Mouse (Mus musculus): ENCODE results near the gene Gm10563. TPM values are rescaled to one million over a fixed set of nuclear protein-coding genes. Genes with fewer than 3 reads are reported as not detected.
"Not testable (repeated sequence)": the region's sequence is repeated elsewhere in the genome, so short reads cannot be mapped to it uniquely, and the experiment has no call there.

The Gm10563 gene
- polyA plus RNA-seq, 1 experiment from 2014 or later, result not detected

GRCm38 (mm10) chr4:155672082-155672481, 26.9 kb upstream of the Gm10563 start:
- Histone ChIP-seq H3K9me3 (ENCODE audit: control insufficient read depth, low read length) (no peaks in the 10 kb centered on the region), H3K4me3 (ENCODE audit: low read length) (no peak overlapping the region), H3K4me2 (ENCODE audit: low read depth, low read length) (no peak overlapping the region), H3K27ac (ENCODE audit: low read length) (no peak overlapping the region), H3K27me3 (ENCODE audit: control insufficient read depth, insufficient read depth, low read depth, low read length) (no peaks in the 10 kb centered on the region), H3K36me3 (ENCODE audit: control insufficient read depth, insufficient read depth, low read length) (no peaks in the 10 kb centered on the region), H3K9ac (ENCODE audit: low read length) (no peak overlapping the region), H3K4me1 (replicated peaks; ENCODE audit: control insufficient read depth, insufficient read depth, low read length) (peaks cover 9% of the 10 kb centered on the region)
- no peak for ATAC-seq (ENCODE audit: low read depth)
- WGBS, result 52% methylated on average over 2 of the region's 2 CpGs

GRCm38 (mm10) chr4:155670236-155670635, 25.0 kb upstream of the Gm10563 start:
- ATAC-seq (ENCODE audit: low read depth); H3K4me2 ChIP-seq (ENCODE audit: low read depth, low read length); H3K9me3 ChIP-seq (ENCODE audit: control insufficient read depth, low read length); H3K4me3 ChIP-seq (ENCODE audit: low read length); H3K9ac ChIP-seq (ENCODE audit: low read length); H3K4me1 ChIP-seq (replicated peaks; ENCODE audit: control insufficient read depth, insufficient read depth, low read length); H3K27me3 ChIP-seq (ENCODE audit: control insufficient read depth, insufficient read depth, low read depth, low read length); H3K36me3 ChIP-seq (ENCODE audit: control insufficient read depth, insufficient read depth, low read length); H3K27ac ChIP-seq (ENCODE audit: low read length): not testable (repeated sequence)
- 52% methylated on average over 4 of the region's 4 CpGs for WGBS

- 3% methylated on average over 8 of the region's 8 CpGs for WGBS
- Histone ChIP-seq H3K9me3 (ENCODE audit: control insufficient read depth, low read length) (no peaks in the 10 kb centered on the region), H3K4me3 (ENCODE audit: low read length) (peak overlapping the region; percentile 92), H3K27me3 (ENCODE audit: control insufficient read depth, insufficient read depth, low read depth, low read length) (no peaks in the 10 kb centered on the region), H3K9ac (ENCODE audit: low read length) (peak overlapping the region; percentile 90), H3K4me1 (replicated peaks; ENCODE audit: control insufficient read depth, insufficient read depth, low read length) (peaks cover 9% of the 10 kb centered on the region), H3K27ac (ENCODE audit: low read length) (no peak overlapping the region), H3K36me3 (ENCODE audit: control insufficient read depth, insufficient read depth, low read length) (no peaks in the 10 kb centered on the region), H3K4me2 (ENCODE audit: low read depth, low read length) (peak overlapping the region; percentile 61)
- peak; percentile 11 for ATAC-seq (ENCODE audit: low read depth)
These were observed 24.4 kb upstream of the Gm10563 start for GRCm38 (mm10) chr4:155669598-155670075.

- H3K9ac ChIP-seq (ENCODE audit: low read length), result peak within 1 kb of the TSS; percentile 90
- H3K27me3 ChIP-seq (ENCODE audit: control insufficient read depth, insufficient read depth, low read depth, low read length), result no peaks in the 10 kb centered on the region
- peak; percentile 99 for ATAC-seq (ENCODE audit: low read depth)
- H3K4me1 ChIP-seq (replicated peaks; ENCODE audit: control insufficient read depth, insufficient read depth, low read length), result peaks cover 9% of the 10 kb centered on the region
- H3K27ac ChIP-seq (ENCODE audit: low read length), result peak within 1 kb of the TSS; percentile 81
- H3K4me3 ChIP-seq (ENCODE audit: low read length), result peak within 1 kb of the TSS; percentile 92
- WGBS, result under 1% methylated on average over 66 of the region's 73 CpGs
- H3K4me2 ChIP-seq (ENCODE audit: low read depth, low read length), result peak within 1 kb of the TSS; percentile 92
- H3K9me3 ChIP-seq (ENCODE audit: control insufficient read depth, low read length), result no peaks in the 10 kb centered on the region
- H3K36me3 ChIP-seq (ENCODE audit: control insufficient read depth, insufficient read depth, low read length), result no peaks in the 10 kb centered on the region
These were observed 23.7 kb upstream of the Gm10563 start, which contains the start of gene Mib2 for GRCm38 (mm10) chr4:155668689-155669597. TSS of gene Mib2 (minus strand) at chr4:155669198.

- Histone ChIP-seq H3K4me1 (replicated peaks; ENCODE audit: control insufficient read depth, insufficient read depth, low read length) (peaks cover 9% of the 10 kb centered on the region), H3K27me3 (ENCODE audit: control insufficient read depth, insufficient read depth, low read depth, low read length) (no peaks in the 10 kb centered on the region), H3K9ac (ENCODE audit: low read length) (no peak overlapping the region), H3K9me3 (ENCODE audit: control insufficient read depth, low read length) (no peaks in the 10 kb centered on the region), H3K36me3 (ENCODE audit: control insufficient read depth, insufficient read depth, low read length) (peaks cover 2% of the 10 kb centered on the region; the same call in 1 of the 2 replicates), H3K4me2 (ENCODE audit: low read depth, low read length) (no peak overlapping the region), H3K4me3 (ENCODE audit: low read length) (no peak overlapping the region), H3K27ac (ENCODE audit: low read length) (peak overlapping the region; percentile 2; the same call in 1 of the 2 replicates)
- ATAC-seq (ENCODE audit: low read depth), result no peak
These were observed 21.7 kb upstream of the Gm10563 start for GRCm38 (mm10) chr4:155666903-155667302.

GRCm38 (mm10) chr4:155660641-155661040, 15.4 kb upstream of the Gm10563 start:
- Histone ChIP-seq H3K36me3 (ENCODE audit: control insufficient read depth, insufficient read depth, low read length) (peaks cover 5% of the 10 kb centered on the region), H3K9ac (ENCODE audit: low read length) (no peak overlapping the region), H3K4me1 (replicated peaks; ENCODE audit: control insufficient read depth, insufficient read depth, low read length) (0 out of 2 replicates have a peak, but pooled peaks cover 3% of the 10 kb centered on the region), H3K9me3 (ENCODE audit: control insufficient read depth, low read length) (no peaks in the 10 kb centered on the region), H3K4me2 (ENCODE audit: low read depth, low read length) (no peak overlapping the region), H3K27me3 (ENCODE audit: control insufficient read depth, insufficient read depth, low read depth, low read length) (no peaks in the 10 kb centered on the region), H3K27ac (ENCODE audit: low read length) (no peak overlapping the region), H3K4me3 (ENCODE audit: low read length) (no peak overlapping the region)
- 63% methylated on average over 12 of the region's 12 CpGs for WGBS
- ATAC-seq (ENCODE audit: low read depth), result 0 out of 2 replicates have a peak, but pooled peaks have one; percentile 15

- H3K27me3 ChIP-seq (ENCODE audit: control insufficient read depth, insufficient read depth, low read depth, low read length), result peaks cover 4% of the 10 kb centered on the region
- H3K9me3 ChIP-seq (ENCODE audit: control insufficient read depth, low read length), result no peaks in the 10 kb centered on the region
- no peak overlapping the region for H3K9ac ChIP-seq (ENCODE audit: low read length)
- peaks cover 17% of the 10 kb centered on the region for H3K4me1 ChIP-seq (replicated peaks; ENCODE audit: control insufficient read depth, insufficient read depth, low read length)
- no peak overlapping the region for H3K27ac ChIP-seq (ENCODE audit: low read length)
- ATAC-seq (ENCODE audit: low read depth), result no peak
- peaks cover 5% of the 10 kb centered on the region for H3K36me3 ChIP-seq (ENCODE audit: control insufficient read depth, insufficient read depth, low read length)
- no peak overlapping the region for H3K4me2 ChIP-seq (ENCODE audit: low read depth, low read length)
- 91% methylated on average over 10 of the region's 10 CpGs for WGBS
- no peak overlapping the region for H3K4me3 ChIP-seq (ENCODE audit: low read length)
These were observed 13.8 kb upstream of the Gm10563 start for GRCm38 (mm10) chr4:155658961-155659360.

GRCm38 (mm10) chr4:155656214-155656751, 11.1 kb upstream of the Gm10563 start:
- H3K27ac ChIP-seq (ENCODE audit: low read length), result no peak overlapping the region
- no peak overlapping the region for H3K4me2 ChIP-seq (ENCODE audit: low read depth, low read length)
- H3K9ac ChIP-seq (ENCODE audit: low read length), result no peak overlapping the region
- peaks cover 41% of the 10 kb centered on the region for H3K4me1 ChIP-seq (replicated peaks; ENCODE audit: control insufficient read depth, insufficient read depth, low read length)
- no peaks in the 10 kb centered on the region for H3K9me3 ChIP-seq (ENCODE audit: control insufficient read depth, low read length)
- 87% methylated on average over 13 of the region's 13 CpGs for WGBS
- peaks cover 11% of the 10 kb centered on the region for H3K27me3 ChIP-seq (ENCODE audit: control insufficient read depth, insufficient read depth, low read depth, low read length)
- no peak for ATAC-seq (ENCODE audit: low read depth)
- H3K4me3 ChIP-seq (ENCODE audit: low read length), result no peak overlapping the region
- peaks cover 5% of the 10 kb centered on the region for H3K36me3 ChIP-seq (ENCODE audit: control insufficient read depth, insufficient read depth, low read length)

Measured in lung, embryonic 16.5 days (tissue).